Mouse (Mus musculus): ENCODE results near the gene Tanc1.
"Not testable (repeated sequence)": the region's sequence is repeated elsewhere in the genome, so short reads cannot be mapped to it uniquely, and the experiment has no call there.

Tanc1 gene

DNA sequence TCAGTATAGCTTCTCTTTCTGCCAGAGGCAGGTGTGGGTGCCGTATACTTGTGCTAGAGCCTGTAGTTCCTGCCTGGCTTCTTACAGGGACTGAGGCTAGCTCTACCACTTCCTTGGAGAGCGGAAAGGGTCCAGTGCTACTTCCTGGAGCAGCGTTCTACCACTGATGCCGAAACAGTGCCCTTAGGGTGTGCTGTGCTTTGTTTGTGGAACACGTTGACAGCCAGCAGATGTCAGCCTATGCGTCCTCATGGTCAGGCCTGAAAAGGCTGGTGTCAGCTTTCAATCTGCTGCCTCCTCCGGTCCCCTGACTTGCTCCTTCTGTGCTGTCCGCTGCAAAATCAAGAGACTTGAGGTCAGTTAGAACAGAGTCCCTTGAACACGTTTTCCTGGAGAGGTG, 218.3 kb downstream of the Tanc1 start:
- DNase-seq (ENCODE audit: low spot score), result no peak

DNA sequence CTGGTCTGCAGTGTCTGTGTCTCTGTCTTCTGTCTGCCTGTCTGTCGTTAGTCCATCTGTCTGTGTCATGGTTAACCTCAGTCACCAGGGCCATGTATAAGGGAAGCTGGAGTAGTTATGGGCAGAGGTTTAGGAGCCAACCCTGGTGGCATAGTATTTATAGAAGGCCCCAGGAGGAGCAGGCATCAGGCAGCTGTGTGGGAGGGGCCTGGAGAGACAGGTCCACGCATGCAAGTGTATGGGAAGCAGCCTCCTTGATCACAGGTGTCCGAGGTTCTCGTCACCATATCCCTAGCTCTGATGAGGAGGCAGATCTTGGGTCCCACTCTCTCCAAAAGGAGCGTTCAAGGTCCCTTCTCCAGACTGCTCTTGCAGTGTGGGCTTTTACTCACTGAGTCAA, 219.1 kb downstream of the Tanc1 start:
- no peak for DNase-seq (ENCODE audit: low spot score)

DNA sequence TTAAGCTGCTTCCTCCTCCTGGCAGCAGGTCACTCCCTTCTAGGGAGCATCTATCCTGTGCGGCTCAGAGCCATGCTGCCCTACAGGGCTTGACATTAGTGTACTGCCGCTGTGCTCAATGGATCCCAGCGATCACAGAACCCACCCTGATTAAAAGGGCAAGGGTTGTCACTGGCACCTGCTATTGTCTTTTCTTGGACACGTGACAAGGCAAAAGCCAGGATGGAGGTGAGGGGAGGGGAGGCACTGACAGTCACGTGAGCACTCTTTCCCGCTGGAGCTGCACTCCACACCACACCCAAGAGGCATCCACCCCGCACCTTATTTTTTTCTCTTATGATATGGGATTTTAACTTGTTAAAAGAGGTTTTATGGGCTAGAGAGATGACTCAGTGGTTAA, 220.0 kb downstream of the Tanc1 start:
- no peak for DNase-seq (ENCODE audit: low spot score)

DNA sequence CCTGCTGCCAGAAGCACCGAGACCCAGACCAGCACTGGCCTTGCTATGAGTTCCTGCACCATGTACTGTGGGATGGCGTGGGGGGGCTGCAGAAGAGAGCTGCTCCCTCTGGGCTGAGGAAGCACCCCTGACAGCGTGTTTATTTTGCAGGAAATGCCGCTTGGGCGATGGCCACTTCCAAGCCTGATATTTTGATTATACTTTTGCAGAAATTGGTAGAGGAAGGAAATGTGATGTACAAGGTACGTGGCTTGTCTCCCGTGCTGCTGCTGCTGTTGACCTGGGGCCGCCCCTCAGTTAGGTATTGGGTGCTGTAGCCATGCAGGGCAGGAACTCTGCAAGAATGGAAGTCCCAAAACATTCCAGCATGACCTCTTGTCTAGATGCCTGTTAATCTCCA, 227.0 kb downstream of the Tanc1 start:
- no peak for DNase-seq (ENCODE audit: low spot score)

DNA sequence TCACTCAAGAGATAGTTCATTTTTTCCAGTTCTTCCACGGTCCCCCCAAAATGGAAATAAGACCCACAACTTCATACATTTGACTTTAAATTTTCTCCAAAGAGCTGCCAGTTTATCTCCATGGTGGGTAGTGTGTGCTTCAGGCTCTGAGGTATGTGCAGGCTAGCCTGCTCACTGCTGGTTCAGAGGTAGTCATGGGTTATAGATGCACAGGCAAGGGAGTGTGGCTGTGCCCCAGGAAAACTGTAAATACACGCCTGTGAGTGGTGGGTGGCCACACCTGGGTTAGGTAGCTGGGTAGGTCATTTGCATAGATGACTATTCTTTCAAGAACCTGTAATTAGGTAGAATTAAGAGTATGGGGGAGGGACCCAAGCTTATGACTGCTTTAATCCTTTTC, 227.9 kb downstream of the Tanc1 start:
- DNase-seq (ENCODE audit: low spot score), result no peak

DNA sequence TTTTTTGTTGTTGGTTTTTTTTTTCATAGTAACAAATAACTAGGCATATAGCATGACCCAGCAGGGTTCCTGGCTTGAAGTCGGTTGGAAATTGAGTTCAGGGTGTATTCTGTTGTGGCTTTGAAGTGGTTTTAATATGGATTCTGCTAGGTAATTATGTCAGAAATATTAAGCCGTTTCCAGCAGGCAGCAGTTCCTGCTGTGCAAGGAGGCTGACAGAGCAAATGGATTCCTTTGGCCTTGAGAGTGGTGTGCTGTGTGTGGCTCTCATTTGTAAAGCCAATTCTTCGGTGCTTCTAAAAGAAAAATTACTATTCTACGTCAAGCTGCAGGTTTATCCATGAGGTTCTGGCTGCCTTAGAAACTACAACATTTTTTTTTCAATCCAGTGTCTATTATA, 228.3 kb downstream of the Tanc1 start:
- DNase-seq (ENCODE audit: low spot score), result no peak

DNA sequence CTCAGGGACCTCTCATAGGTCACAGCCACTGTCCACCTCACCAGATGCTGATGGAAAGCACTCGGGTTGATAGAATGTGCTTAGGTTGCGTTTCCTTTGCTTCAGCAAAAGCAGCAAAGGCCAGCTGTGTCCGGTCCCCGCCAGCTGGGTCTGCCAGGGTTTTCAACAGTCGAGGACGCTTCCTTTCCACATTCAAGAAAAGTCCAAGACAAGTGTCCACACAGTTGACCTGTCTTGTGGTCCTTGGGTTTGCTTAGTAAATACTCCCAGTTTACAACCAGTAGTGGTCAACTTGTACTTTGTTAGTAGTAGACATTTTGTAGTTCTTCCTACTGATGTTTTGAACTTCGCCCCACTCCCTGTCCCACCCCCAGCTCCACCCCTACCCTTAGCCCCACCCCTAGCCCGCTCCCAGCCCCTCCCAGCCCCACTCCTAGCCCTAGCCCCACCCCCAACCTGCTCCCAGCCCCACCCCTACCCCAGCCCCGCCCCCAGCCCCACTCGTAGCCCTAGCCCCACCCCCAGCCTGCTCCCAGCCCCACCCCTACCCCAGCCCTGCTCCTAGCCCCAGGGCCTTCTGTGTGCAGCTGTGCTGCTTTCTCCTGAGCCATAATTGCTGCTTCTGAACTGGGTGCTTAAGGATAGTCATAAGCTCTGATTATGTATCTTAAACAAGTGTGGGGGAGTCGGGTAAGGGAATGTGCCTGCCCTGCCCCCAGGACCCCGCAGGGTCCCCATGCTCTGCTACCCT, 229.5 kb downstream of the Tanc1 start:
- DNase-seq (ENCODE audit: low spot score), result no peak

DNA sequence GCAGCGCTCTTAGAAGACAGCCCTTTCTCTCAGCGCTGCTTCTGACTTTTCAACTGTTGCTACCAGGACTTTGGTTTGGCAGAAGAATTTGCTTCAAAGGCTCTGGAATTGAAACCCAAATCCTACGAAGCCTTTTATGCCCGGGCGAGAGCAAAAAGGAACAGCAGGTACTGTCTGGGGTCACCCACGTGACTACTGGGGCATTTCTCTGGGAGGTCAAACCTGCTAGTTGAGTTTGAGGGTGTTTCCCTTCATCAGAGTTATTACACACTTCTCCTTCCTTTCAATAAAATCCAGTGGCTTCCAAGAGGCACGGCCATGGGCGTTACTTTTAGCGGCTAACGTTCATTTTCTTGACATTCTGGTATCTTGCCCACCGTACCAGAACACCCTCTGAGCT, 230.1 kb downstream of the Tanc1 start:
- no peak for DNase-seq (ENCODE audit: low spot score)

DNA sequence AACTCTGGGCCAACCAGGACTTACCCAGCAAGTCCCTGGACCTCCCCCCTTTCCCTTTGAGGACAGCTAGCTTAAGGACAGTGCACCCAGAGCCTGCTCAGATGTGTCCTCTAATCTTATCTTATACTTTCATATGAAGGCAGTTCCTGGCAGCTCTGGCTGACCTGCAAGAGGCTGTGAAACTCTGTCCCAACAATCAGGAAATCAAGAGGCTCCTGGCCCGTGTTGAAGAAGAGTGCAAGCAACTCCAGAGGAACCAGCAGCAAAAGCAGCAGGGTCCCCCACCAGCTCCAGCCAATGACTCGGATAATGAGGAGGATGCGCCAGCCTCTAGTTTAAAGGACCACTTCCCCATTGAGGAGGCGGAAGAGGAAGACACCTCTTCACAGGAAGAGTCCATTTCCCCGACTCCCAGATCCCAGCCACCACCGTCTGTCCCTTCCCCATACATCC, 230.7 kb downstream of the Tanc1 start:
- DNase-seq (ENCODE audit: low spot score), result no peak

DNA sequence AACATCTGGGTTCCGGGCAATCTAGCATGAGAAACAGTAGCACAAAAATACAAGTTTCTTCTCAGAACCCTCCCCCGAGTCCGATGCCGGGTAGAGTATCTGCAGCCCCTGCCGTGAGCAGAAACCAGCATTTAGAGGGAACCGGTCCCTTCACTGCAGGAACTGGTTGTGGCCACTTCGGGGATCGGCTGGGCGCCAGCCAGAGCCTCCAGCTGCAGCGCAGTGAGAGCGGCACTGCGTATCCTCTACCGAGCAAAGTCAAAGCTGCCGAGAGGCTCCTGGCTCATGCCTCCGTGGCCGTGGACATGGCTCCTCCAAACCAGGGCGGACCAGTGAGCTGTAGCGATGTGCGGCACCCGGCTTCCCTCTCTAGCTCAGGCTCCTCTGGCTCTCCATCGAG, 231.3 kb downstream of the Tanc1 start:
- no peak for DNase-seq (ENCODE audit: low spot score)

DNA sequence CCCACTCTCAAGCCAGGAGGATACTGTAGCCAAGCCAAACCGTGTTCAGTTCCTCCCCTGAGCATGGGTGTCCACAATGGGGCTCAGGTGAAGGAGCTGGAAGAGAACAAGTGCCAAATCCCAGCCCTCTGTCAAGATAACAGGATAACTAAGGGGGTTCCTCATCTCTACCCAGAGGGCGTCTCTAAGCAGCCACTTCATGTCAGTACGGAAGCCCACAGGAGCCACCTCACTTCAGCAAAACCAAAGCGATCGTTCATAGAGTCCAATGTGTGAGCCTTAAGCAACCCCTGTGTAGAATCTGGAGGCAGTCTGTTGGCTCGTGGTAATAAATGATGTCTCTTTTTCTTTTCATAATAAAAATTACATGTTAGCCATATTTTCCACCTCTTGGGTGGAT, 232.0 kb downstream of the Tanc1 start:
- DNase-seq (ENCODE audit: low spot score), result no peak

DNA sequence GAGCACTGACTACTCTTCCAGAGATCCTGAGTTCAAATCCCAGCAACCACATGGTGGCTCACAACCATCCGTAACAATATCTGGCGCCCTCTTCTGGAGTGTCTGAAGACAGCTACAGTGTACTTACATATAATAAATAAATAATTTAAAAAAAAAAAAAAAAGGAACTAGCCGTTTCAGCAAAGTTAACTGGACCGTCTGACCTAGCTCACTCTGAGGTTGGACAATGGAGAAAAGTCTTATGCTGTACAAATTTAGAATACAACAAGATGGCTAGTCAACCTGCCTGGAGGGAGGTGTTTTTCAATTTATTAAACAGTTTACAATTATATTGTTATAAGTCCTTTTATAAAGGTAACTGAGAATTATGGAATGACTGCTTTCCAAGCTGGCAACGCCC, 240.0 kb downstream of the Tanc1 start:
- not testable (repeated sequence) for DNase-seq (ENCODE audit: low spot score)

DNA sequence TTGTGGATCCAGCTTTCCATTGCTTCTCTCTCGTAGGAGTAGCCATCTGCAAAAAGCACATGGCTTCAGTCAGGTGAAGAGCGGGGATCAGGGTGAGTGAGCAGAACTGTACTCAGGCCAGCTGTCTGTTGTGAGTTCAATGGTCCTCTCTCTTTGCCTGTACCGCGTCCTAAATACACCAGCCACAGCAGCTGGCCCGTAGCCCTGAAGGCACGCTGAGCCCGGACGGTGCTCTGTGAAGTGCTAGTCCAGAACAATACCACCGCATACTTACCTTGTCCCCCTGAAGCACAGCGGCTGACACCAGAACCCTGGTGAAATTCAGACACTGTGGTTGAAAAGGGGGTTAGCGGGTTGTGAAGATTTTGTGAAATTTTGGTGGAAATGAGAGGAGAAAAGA, 241.1 kb downstream of the Tanc1 start:
- DNase-seq (ENCODE audit: low spot score), result no peak

DNA sequence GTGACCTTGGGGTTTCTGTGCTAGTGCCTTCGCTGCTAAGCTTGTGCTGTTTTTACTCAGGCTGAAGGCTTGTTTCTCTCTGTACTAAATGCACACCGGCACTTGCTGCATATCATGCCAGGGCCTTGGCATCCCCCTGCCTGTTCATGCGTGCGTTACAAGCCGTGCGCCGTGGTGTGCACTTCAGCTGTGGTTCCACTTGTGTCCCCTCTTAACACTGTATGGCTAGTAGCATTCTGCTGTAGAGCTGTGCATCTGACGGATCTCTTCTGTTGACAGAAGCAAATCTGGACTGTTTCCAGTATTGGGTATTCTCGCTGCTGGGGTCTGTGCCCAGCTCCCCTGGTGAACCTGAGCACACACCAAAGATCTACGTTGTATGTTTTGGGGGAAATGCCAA, 241.7 kb downstream of the Tanc1 start:
- no peak for DNase-seq (ENCODE audit: low spot score)

DNA sequence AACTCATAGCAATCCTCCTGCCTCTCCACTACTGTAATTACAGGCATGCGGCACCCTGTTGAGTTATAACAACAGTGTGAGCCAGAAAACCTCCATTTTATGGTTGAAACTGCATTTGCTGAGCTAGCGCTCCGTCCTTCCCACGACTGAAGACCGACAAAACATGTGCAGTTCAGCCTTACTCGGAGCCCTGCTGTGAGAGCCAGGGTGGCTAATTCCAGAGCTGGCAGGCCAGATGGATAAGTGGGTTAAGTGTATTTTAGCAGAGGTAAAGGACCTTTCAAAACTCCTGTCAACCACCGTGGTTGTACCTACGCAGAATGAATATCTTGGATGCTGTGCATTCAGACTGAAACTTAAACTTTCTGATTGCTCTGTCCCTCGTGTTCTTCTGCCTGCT, 242.5 kb downstream of the Tanc1 start:
- no peak for DNase-seq (ENCODE audit: low spot score)

DNA sequence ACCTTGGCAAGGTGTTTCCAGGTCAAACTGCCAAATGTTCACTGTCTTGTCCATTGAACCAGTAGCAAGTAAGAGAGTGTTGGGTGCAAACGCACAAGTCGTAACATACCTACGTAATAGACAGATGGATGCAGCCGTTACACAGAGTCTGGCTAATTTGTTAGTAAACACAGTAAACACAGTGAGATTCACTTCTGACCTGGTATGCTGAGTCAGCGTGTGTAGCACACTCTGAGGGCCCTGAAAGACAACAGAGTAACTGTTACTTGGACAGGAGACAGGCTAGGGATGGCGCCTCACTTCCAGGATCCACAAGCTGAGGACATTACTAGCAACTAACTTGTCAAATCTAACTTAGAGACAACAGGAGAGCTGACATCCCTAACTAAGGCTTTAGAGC, 250.8 kb downstream of the Tanc1 start:
- no peak for DNase-seq (ENCODE audit: low spot score)

DNA sequence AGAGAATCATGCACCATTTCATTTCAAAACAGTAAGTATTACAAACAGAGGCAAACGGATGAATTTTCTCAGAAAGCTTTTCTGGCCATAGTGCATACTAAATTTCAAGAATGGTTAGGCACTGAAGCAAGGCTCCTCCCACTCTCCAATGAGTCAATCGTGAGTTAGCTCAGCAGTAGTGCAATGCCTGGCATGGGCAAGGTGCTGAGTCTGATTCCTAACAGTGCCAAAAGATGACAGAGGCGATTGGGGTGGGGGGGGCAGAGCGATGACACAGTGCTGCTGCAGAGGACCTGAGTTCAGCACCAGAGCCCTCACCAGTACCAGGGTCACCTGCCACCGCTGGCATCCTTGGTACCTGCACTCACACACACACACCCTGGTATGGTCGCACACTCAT, 258.7 kb downstream of the Tanc1 start:
- DNase-seq (ENCODE audit: low spot score), result no peak

DNA sequence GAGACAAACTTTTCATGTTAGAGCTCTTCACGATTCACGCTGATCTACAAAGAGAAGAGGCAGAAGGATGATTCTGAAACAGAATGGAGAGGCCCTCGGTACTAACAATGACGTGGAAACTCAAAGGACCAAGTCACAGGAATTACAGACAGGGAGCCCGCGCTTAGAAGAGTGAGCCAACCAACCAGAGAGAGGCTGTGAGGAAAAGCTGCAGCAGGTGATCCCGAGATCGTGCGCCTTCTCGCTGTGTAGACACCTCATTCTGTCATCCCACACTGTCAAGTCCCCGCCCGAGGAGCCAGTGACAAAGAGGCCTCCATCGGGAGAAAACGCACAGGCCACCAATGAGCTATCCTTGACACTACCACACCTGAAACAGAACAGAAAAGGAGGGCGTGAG, 264.6 kb downstream of the Tanc1 start:
- no peak for DNase-seq (ENCODE audit: low spot score)

DNA sequence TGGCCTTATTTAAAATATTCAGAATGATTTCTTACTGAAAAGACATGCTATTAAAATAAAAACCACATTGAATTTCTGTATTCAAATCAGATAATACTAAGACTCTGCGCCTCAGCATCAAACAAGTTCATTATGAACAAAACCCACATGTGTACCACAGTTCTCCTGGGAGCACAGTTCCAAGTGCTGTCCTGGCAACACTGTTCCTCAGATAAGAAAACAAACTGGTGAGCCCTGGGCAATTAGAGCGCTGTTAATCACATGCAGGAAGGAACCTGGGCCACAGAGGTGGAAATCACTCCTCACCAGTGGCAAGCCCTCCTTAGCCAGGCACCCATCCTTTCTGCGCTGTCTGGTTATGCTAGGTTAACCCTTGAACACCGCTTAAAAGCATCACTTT, 265.5 kb downstream of the Tanc1 start:
- no peak for DNase-seq (ENCODE audit: low spot score)

DNA sequence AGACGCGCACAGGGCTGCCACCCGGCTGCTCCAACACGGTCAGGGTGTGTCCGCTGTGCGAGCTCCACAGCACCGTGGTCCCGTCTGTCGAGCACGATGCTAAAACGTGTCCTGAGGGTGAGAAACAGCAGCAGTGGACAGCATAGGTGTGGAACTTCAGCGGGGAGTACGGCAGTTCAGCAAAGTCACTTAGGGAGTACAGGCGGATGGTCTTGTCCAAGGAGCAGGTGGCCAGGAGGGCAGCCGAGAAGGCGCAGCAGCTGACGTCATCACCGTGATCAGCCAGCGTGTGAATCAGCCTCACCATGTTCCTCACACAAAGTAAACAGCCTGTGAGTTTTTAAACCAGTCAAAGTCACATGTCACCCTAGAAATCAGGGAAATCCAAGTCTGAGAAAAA, 266.4 kb downstream of the Tanc1 start:
- no peak for DNase-seq (ENCODE audit: low spot score)

DNA sequence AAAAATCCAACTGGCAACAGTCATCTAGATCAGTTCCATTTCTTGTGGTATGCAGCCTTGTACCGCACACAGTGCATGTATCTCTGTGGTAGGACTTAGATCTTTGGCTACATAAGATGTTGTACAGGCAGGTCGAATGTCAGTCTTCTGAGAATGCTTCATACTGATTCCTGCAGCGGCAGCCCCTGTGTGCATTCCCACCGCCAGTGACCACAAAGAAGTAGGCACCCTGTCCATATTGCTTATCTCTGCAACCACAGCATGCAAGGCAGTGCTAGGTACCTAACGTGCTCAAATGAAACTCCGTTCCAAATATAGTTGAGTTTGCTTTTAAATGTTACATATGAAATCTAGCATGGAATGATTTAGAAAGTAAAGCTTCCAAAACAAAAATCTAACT, 269.6 kb downstream of the Tanc1 start:
- no peak for DNase-seq (ENCODE audit: low spot score)

DNA sequence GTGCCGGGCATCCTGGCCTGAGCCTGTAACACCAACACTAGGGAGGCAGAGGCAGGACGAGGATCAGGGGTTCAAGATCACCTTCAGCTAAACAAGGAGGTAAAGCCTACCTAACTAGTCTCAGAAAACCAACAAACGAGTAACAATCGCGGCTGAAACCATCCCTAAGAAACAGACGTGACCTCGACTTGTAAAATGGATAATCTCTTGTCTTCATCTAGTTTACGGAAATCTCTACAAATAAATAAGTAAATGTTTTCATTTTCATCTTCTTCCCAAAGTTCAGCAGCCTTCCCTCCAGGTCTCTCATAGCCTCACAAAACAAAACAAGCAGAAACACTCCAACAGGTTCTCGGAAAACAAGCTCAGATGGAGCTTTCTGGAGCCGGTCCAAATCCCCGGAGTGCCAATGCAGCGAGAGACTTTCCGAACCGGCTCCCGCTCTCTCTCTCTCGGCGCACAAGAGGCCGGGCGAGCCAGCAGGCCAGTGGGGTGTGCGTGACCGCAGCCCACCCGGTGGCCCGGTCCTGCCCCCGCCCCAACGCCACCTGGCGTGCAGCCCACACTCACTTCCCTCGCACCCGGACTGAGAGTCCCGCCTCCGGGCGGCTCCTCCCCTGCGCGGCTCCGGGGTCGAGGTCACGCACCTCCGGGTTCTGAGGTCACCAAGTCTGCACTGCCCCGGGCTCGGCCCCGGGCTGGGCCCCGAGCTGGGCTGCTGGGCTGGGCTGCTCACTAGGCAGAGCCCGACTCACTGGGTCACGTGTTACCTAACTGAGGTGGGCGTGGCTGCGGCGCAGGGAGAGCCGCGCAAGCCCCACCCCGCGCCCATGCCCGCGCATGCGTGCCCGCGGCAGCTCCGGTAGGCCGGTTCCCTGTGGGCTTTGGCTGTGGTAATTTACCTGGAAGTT, 270.2 kb downstream of the Tanc1 start, which contains the start of gene Wdsub1:
Gene Wdsub1, minus strand, starts transcription at position 761 of the 911 bp plus-strand sequence.
- DNase-seq (ENCODE audit: low spot score), result peak; percentile 88

DNA sequence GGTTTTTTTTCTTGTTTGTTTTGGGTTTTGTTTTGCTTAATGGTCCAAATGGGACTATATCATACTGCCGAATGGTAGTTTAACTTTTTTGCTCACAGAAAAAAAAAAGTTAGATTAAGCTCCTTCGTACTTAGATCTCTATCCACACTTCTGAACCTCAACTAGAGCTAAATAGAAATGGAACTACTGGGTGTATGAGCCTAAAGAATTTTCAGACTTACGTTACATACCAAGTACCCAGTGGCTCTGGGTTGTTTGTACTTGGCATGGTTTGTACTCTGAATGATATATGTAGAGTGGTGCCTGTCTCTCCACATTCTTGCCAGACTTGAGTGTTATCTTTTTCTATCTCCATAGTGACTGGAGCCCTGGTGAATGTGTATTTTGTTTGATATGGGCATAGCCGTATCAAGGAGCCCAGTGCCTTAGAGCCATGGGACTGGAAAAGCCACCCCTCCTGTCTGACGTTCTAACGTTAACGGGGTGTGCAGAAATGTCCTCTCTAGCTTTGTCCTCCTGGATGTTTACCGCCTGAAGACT, 271.0 kb downstream of the Tanc1 start:
- peak; percentile 13 for DNase-seq (ENCODE audit: low spot score)

Data from spleen, adult 12 weeks (tissue).